8 mouse cellular contexts compared by ENCODE assay signal in genomic region chr3:137864124-137864987, GRCm38 (mm10). TPM values are rescaled to one million over a fixed set of nuclear protein-coding genes. Genes with fewer than 3 reads are reported as not detected.
DNase-seq lines count a peak whose midpoint lies in the region; ATAC-seq and TF ChIP-seq lines count a peak whose summit lies in the region.

Gene H2afz (plus strand): TSS chr3:137864487.

- peaks cover 10% of the 10 kb centered on the region for H3K36me3 ChIP-seq in embryonic facial prominence, embryonic 14.5 days (ENCODE audit: control insufficient read depth, insufficient read depth, low read length)
- H3K36me3 ChIP-seq in limb, embryonic 14.5 days (ENCODE audit: control insufficient read depth, insufficient read depth, low read length), result peaks cover 8% of the 10 kb centered on the region
- no peaks in the 10 kb centered on the region for H3K36me3 ChIP-seq in midbrain, postnatal 0 days (ENCODE audit: insufficient read depth, low read length)

- TF ChIP-seq POLR2A in limb, embryonic 14.5 days (IDR thresholded peaks at IDR 0.05; ENCODE audit: borderline replicate concordance, extremely low read depth, insufficient read depth, insufficient read length), result peak; percentile 96

- H3K4me2 ChIP-seq in embryonic facial prominence, embryonic 14.5 days (ENCODE audit: low read depth, low read length), result peak within 1 kb of the TSS; percentile 65
- H3K4me2 ChIP-seq in limb, embryonic 14.5 days (replicated peaks; ENCODE audit: low read depth, low read length, severe bottlenecking), result peak within 1 kb of the TSS; percentile 61
- peak within 1 kb of the TSS; percentile 60 for H3K4me2 ChIP-seq in midbrain, postnatal 0 days (ENCODE audit: low read depth, low read length, poor library complexity, severe bottlenecking)

- DNase-seq in 3T3-L1 (ENCODE audit: low read depth, low spot score), result peak; percentile 96
- peak; percentile 93 to 98 for DNase-seq in adrenal gland, postnatal 4 days (ENCODE audit: low spot score in 2 of 2)
- peak; percentile 99 for DNase-seq in embryonic facial prominence, embryonic 14.5 days (ENCODE audit: low spot score)
- DNase-seq in heart, adult 8-10 months (ENCODE audit: low spot score), result peak; percentile 97
- DNase-seq in kidney, adult 9 months, result peak; percentile 98
- DNase-seq in limb, embryonic 14.5 days (ENCODE audit: low spot score), result peak; percentile 97
- peak; percentile 99 for DNase-seq in midbrain, postnatal 0 days (ENCODE audit: low spot score)
- DNase-seq in spleen, postnatal 14 days (ENCODE audit: low spot score in 2 of 2), result peak; percentile 97

- H3K4me3 ChIP-seq in embryonic facial prominence, embryonic 14.5 days (ENCODE audit: low read depth, low read length), result peak within 1 kb of the TSS; percentile 84
- H3K4me3 ChIP-seq in limb, embryonic 14.5 days (replicated peaks; ENCODE audit: low read length), result peak within 1 kb of the TSS; percentile 77
- peak within 1 kb of the TSS; percentile 81 for H3K4me3 ChIP-seq in midbrain, postnatal 0 days (ENCODE audit: low read depth, low read length)

- peak; percentile 94 for ATAC-seq in embryonic facial prominence, embryonic 14.5 days (ENCODE audit: low read depth)
- peak; percentile 94 for ATAC-seq in limb, embryonic 14.5 days (ENCODE audit: low FRiP score, low read depth)
- peak; percentile 96 for ATAC-seq in midbrain, postnatal 0 days (ENCODE audit: low FRiP score)

- H3K9ac ChIP-seq in embryonic facial prominence, embryonic 14.5 days (ENCODE audit: low read depth, low read length), result peak within 1 kb of the TSS; percentile 97
- peak within 1 kb of the TSS; percentile 92 for H3K9ac ChIP-seq in limb, embryonic 14.5 days (ENCODE audit: low read depth, low read length, severe bottlenecking)
- peak within 1 kb of the TSS; percentile 86 for H3K9ac ChIP-seq in midbrain, postnatal 0 days (replicated peaks; ENCODE audit: low read length, poor library complexity, severe bottlenecking)

- no peak for TF ChIP-seq CTCF in midbrain, postnatal 0 days (IDR thresholded peaks at IDR 0.05)

- H3K27ac ChIP-seq in embryonic facial prominence, embryonic 14.5 days (replicated peaks; ENCODE audit: low read depth, low read length), result peak within 1 kb of the TSS; percentile 98
- H3K27ac ChIP-seq in limb, embryonic 14.5 days (replicated peaks; ENCODE audit: low read depth, low read length), result peak within 1 kb of the TSS; percentile 96
- peak within 1 kb of the TSS; percentile 91 for H3K27ac ChIP-seq in midbrain, postnatal 0 days (ENCODE audit: low read depth, low read length)

- no peaks in the 10 kb centered on the region for H3K27me3 ChIP-seq in embryonic facial prominence, embryonic 14.5 days (replicated peaks; ENCODE audit: control insufficient read depth, insufficient read depth, low read length)
- no peaks in the 10 kb centered on the region for H3K27me3 ChIP-seq in limb, embryonic 14.5 days (ENCODE audit: control insufficient read depth, insufficient read depth, low read length)
- H3K27me3 ChIP-seq in midbrain, postnatal 0 days (ENCODE audit: insufficient read depth, low read length), result no peaks in the 10 kb centered on the region

- H3K4me1 ChIP-seq in embryonic facial prominence, embryonic 14.5 days (ENCODE audit: control insufficient read depth, insufficient read depth, low read length), result peaks cover 10% of the 10 kb centered on the region; the same call in 1 of the 2 replicates
- peaks cover 12% of the 10 kb centered on the region for H3K4me1 ChIP-seq in limb, embryonic 14.5 days (ENCODE audit: control insufficient read depth, insufficient read depth, low read length)
- 0 out of 2 replicates have a peak, but pooled peaks cover 9% of the 10 kb centered on the region for H3K4me1 ChIP-seq in midbrain, postnatal 0 days (ENCODE audit: insufficient read depth, low read length)

- 0% methylated on average over 42 of the region's 115 CpGs for WGBS in embryonic facial prominence, embryonic 14.5 days
- 0% methylated on average over 18 of the region's 115 CpGs for WGBS in limb, embryonic 14.5 days
- WGBS in midbrain, postnatal 0 days, result under 1% methylated on average over 52 of the region's 115 CpGs

- H3K9me3 ChIP-seq in embryonic facial prominence, embryonic 14.5 days (ENCODE audit: control insufficient read depth, low read length), result no peaks in the 10 kb centered on the region
- no peaks in the 10 kb centered on the region for H3K9me3 ChIP-seq in limb, embryonic 14.5 days (ENCODE audit: control insufficient read depth, low read length)
- H3K9me3 ChIP-seq in midbrain, postnatal 0 days (ENCODE audit: low read length), result no peaks in the 10 kb centered on the region

RNA-seq across cellular contexts. Expression of gene H2afz, which starts in this region (rescaled TPM):
- total RNA-seq in adrenal gland, postnatal 4 days (2021), result 100 to 1,000 TPM; 360 to 373 TPM
- polyA plus RNA-seq in embryonic facial prominence, embryonic 14.5 days (2014; fragmentation: Nextera tagmentation; extraction: Ambion mirVana), result 1,328 and 1,383 TPM in 2 replicates
- 10 to 100 TPM; 52.4 to 76.5 (median 66.3) TPM for total RNA-seq in heart, adult 8-10 months (2022)
- 896 and 1,069 TPM in 2 replicates for polyA plus RNA-seq in limb, embryonic 14.5 days (2012; rRNA removed)
- polyA plus RNA-seq in limb, embryonic 14.5 days (2014; fragmentation: Nextera tagmentation; extraction: Ambion mirVana), result 1,399 and 1,426 TPM in 2 replicates
- 327 and 404 TPM in 2 replicates for total RNA-seq in midbrain, postnatal 0 days (2014; rRNA removed)
- polyA plus RNA-seq in midbrain, postnatal 0 days (2015; fragmentation: Nextera tagmentation; extraction: Ambion mirVana), result 573 and 609 TPM in 2 replicates

Comparison
In these comparisons a context has a peak if more than half of its experiments do, and no peak if none do; other contexts are left out.
1. Peak in every context shown above with its lines: DNase-seq, ATAC-seq, H3K4me3 ChIP-seq and H3K27ac ChIP-seq.